Mouse (Mus musculus) E14TG2a.4 (cell line): ENCODE data around the gene Abcb6.

ENCODE experiments used
- H3K27me3 ChIP-seq: 2 replicates; pipeline ENCODE4 v1.6.1; 2014; ENCODE audit warnings: low read length, control low read depth; ENCODE audit not compliant: insufficient read depth
- H3K36me3 ChIP-seq: 2 replicates; pipeline ENCODE4 v1.6.1; 2014; ENCODE audit warnings: low read length, control low read depth; ENCODE audit not compliant: insufficient read depth
- H3K4me1 ChIP-seq: replicated peaks from 2 replicates; pipeline ENCODE4 v1.6.1; 2014; ENCODE audit warnings: low read depth, low read length, control low read depth
- H3K4me3 ChIP-seq: replicated peaks from 2 replicates; pipeline ENCODE4 v1.5.1; 2014; ENCODE audit warnings: mild to moderate bottlenecking, low read length
- H3K9me3 ChIP-seq: 2 replicates; pipeline ENCODE4 v1.6.1; 2014; ENCODE audit warnings: low read length, control low read depth
- CTCF ChIP-seq: conservative IDR thresholded peaks from 2 replicates; pipeline ENCODE4 v1.5.1; 2014; ENCODE audit warnings: low read length
- NANOG ChIP-seq: IDR thresholded peaks from 2 replicates; pipeline ENCODE4 v1.6.1; 2014; ENCODE audit warnings: borderline replicate concordance, low read length, mixed read lengths
- POU5F1 ChIP-seq: IDR thresholded peaks from 2 replicates; pipeline ENCODE4 v1.6.1; 2014; ENCODE audit warnings: low read length, borderline replicate concordance

Abcb6 gene

GRCm38 (mm10) chr1:75168472-75169464 is 11.4 kb downstream of the Abcb6 start, which contains the start of gene Zfand2b:
Gene Zfand2b (plus strand): TSS chr1:75168646.
- Histone ChIP-seq H3K4me3 (peak within 1 kb of the TSS; percentile 90), H3K4me1 (peaks cover 19% of the 10 kb centered on the region), H3K27me3 (no peaks in the 10 kb centered on the region), H3K36me3 (peaks cover 42% of the 10 kb centered on the region), H3K9me3 (no peaks in the 10 kb centered on the region)
- TF ChIP-seq CTCF: no peak
- no peak for TF ChIP-seq NANOG
- TF ChIP-seq POU5F1: no peak

GRCm38 (mm10) chr1:75168093-75168471 is 12.1 kb downstream of the Abcb6 start:
- Histone ChIP-seq H3K27me3 (no peaks in the 10 kb centered on the region), H3K9me3 (no peaks in the 10 kb centered on the region), H3K4me3 (peak overlapping the region; percentile 90), H3K4me1 (peaks cover 19% of the 10 kb centered on the region), H3K36me3 (peaks cover 35% of the 10 kb centered on the region)
- TF ChIP-seq NANOG (no peak), POU5F1 (no peak), CTCF (no peak)

GRCm38 (mm10) chr1:75160256-75160617 is 20.0 kb downstream of the Abcb6 start:
- H3K27me3 ChIP-seq: no peaks in the 10 kb centered on the region
- H3K4me1 ChIP-seq: no peaks in the 10 kb centered on the region
- no peaks in the 10 kb centered on the region for H3K36me3 ChIP-seq
- no peaks in the 10 kb centered on the region for H3K9me3 ChIP-seq
- TF ChIP-seq POU5F1 (no peak), CTCF (no peak), NANOG (no peak)
- no peak overlapping the region for H3K4me3 ChIP-seq

GRCm38 (mm10) chr1:75159540-75160255 is 20.5 kb downstream of the Abcb6 start:
- H3K36me3 ChIP-seq: no peaks in the 10 kb centered on the region
- H3K27me3 ChIP-seq: no peaks in the 10 kb centered on the region
- no peaks in the 10 kb centered on the region for H3K9me3 ChIP-seq
- no peaks in the 10 kb centered on the region for H3K4me1 ChIP-seq
- TF ChIP-seq POU5F1 (no peak), NANOG (no peak), CTCF (no peak)
- no peak overlapping the region for H3K4me3 ChIP-seq

- no peak for TF ChIP-seq NANOG
- no peak for TF ChIP-seq POU5F1
- TF ChIP-seq CTCF: no peak
- Histone ChIP-seq H3K36me3 (no peaks in the 10 kb centered on the region), H3K27me3 (no peaks in the 10 kb centered on the region), H3K4me3 (no peak overlapping the region), H3K4me1 (no peaks in the 10 kb centered on the region), H3K9me3 (no peaks in the 10 kb centered on the region)
Measured at GRCm38 (mm10) chr1:75158990-75159389, 21.2 kb downstream of the Abcb6 start.

GRCm38 (mm10) chr1:75155837-75156236 is 24.4 kb downstream of the Abcb6 start:
- Histone ChIP-seq H3K36me3 (no peaks in the 10 kb centered on the region), H3K27me3 (no peaks in the 10 kb centered on the region), H3K4me1 (no peaks in the 10 kb centered on the region), H3K9me3 (no peaks in the 10 kb centered on the region), H3K4me3 (no peak overlapping the region)
- no peak for TF ChIP-seq CTCF
- no peak for TF ChIP-seq POU5F1
- no peak for TF ChIP-seq NANOG

- Histone ChIP-seq H3K4me3 (no peak overlapping the region), H3K36me3 (peaks cover 50% of the 10 kb centered on the region), H3K4me1 (0 out of 2 replicates have a peak, but pooled peaks cover 2% of the 10 kb centered on the region), H3K9me3 (no peaks in the 10 kb centered on the region), H3K27me3 (peaks cover 6% of the 10 kb centered on the region)
- TF ChIP-seq CTCF (no peak), NANOG (no peak), POU5F1 (no peak)
Measured at GRCm38 (mm10) chr1:75148727-75149126, 31.5 kb downstream of the Abcb6 start.

- H3K9me3 ChIP-seq: no peaks in the 10 kb centered on the region
- H3K27me3 ChIP-seq: peaks cover 13% of the 10 kb centered on the region
- no peak overlapping the region for H3K4me3 ChIP-seq
- H3K4me1 ChIP-seq: peaks cover 10% of the 10 kb centered on the region
- TF ChIP-seq NANOG (no peak), CTCF (no peak), POU5F1 (no peak)
- H3K36me3 ChIP-seq: peaks cover 50% of the 10 kb centered on the region
Measured at GRCm38 (mm10) chr1:75147411-75148135, 32.6 kb downstream of the Abcb6 start.
